Mouse (Mus musculus) thymus, postnatal 36 days (tissue): ENCODE measurements around the gene Vopp1.
A peak's percentile ranks its signal among the peaks of the same experiment; 100 is the strongest.

Experiments
- DNase-seq, 2 experiments: peaks; one replicate each; pipeline ENCODE4 v3.0.0; 2022; ENCODE audit warnings: mixed read lengths in 2 of 2

Gene Vopp1

DNA sequence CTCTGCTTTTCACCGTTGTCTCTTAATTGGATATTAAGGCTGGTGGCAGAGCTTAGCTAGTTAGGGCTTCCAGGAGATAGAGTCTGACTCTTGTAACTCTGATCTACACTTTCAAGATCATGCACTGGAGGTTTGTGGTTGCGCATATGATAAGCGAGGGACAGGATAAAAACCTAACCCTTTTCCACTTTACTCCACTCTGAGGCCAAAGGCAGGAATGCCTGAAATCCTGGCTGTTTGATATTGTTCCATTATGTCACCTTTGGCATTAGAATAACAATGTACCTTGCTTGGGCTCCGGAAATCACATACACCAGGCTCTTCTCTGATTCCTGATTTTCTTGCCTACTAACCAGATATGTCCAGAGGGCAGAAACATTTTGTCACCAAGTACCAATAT, 123.3 kb downstream of the Vopp1 start:
- DNase-seq: no peak

DNA sequence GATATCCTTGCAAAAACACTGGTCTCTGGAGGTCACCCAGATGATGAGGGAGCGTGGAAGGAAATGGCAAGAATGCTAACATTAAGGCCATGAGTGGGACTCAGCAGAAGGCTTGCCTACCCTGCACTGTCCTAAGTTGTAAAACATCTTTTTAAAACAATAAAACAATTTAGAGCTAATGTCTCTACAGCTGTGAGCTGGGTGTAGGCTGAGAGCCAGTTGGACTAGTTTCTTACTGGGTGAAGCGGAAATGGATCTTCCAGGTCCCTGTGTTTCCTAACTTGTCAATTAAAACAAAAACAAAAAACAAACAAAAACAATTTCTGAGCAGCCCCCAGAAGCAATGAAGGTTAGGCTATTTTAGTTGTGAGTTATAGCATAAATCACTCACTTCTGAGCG, 131.8 kb downstream of the Vopp1 start:
- no peak for DNase-seq

DNA sequence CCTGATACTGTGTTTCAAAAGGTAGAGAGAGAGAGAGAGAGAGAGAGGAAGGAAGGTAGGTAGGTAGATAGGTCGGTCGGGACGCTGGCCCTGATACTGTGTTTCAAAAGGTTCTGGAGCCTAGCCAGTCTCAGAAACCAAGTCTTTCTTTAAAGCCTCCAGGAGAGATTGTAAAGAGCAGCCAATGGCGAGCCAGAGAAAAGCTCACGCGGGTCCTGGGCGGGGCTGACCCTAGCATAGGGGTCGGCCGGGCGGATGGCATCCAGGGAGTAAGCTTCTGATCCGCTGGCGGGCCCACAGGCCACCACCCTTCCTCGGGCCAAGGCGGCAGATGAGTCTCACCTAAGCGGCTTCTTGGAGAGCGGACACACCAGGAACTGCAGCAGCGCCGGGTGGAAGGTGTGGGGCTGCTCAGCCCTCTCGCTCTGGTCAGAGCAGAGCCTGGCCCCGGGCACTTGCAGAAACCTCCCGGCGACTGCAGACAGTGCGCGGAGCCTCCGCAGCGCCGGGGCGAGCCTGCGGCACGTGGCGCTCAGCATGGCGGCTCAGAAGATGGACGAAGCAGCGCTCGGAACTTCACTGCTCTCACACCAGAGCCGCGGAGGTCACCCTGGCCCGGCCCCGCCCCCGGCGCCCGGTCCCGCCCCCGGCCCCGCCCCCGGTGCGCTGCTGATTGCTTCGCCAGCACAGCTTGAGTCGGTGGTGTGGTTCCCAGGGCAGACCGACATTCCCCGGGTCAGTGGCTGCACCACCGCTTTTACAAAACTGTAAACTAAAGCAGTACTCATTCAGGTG, 133.3 kb downstream of the Vopp1 start, which contains the start of gene Pyurf:
Gene Pyurf (minus strand): TSS at position 612 of the 795 bp plus-strand sequence.
- peak; percentile 85 to 89 for DNase-seq

DNA sequence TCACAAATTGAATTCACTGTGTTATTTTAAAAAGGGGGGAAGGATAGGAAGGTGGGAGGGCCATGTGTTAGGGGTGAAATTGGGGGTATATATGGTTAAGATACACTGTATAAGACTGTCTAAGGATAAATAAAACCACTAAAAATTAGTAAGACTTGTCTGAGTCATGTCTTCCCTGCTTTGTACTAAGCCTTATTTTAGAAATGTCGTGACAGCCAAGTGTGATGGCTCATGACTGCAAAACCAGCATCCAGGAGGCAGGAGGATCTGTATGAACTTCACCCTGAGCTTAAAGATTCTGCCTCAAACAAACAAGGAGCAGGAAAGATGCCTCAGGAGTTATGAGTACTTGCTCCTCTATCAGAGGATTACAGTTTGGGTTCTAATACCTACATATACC, 140.8 kb downstream of the Vopp1 start:
- no peak for DNase-seq
